Mouse (Mus musculus): ENCODE measurements around the gene Iqcf3.
"Not testable (repeated sequence)": the region's sequence is repeated elsewhere in the genome, so short reads cannot be mapped to it uniquely, and the experiment has no call there.

Iqcf3 gene

GRCm38 (mm10) chr9:106561531-106561930 lies at the start of gene Iqcf3:
Gene Iqcf3 (minus strand): TSS chr9:106561631.
- DNase-seq (ENCODE audit: low spot score): no peak

- DNase-seq (ENCODE audit: low spot score): no peak
These were observed 49.3 kb upstream of the Iqcf3 start for GRCm38 (mm10) chr9:106610727-106611126.

DNA sequence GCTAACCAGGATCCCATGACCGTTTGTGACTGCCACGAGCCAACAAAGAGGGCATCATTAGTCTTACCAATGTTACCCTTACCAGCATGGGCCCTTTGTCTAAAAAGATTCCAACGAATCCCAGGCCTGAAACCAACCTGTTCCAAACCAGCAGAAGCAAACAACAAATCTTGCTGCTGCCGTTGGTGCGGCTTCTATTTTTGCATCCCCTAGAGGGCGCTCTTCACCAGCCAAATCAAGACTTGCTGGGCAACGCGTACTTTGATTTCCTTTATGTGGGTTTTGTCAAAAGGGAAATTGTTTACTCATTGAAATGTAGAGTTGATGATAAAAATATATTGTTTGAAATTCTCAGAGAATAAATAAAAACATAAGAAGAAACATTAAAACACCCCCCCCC lies 39.1 kb upstream of the Iqcf3 start:
- DNase-seq (ENCODE audit: low spot score): peak; percentile 74

DNA sequence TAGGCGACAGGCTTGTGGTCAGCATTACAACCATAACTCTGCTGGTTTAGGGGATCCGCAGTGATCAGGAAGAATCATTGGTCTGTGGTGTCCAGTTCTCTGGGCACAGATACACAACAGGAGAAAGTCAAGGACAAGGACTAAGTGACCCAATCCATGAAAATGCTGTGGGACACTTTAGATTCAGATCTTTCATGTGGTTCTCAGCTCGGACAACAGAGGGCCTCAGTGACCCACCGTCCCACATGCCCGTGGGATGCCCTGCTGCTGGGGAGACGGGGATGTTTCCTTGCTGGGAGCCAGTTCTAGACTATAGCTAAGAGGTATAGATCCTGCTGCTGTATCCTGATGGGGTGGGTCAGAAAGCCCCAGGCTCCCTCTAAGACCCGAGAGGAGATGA lies 37.0 kb upstream of the Iqcf3 start:
- no peak for DNase-seq (ENCODE audit: low spot score)

DNA sequence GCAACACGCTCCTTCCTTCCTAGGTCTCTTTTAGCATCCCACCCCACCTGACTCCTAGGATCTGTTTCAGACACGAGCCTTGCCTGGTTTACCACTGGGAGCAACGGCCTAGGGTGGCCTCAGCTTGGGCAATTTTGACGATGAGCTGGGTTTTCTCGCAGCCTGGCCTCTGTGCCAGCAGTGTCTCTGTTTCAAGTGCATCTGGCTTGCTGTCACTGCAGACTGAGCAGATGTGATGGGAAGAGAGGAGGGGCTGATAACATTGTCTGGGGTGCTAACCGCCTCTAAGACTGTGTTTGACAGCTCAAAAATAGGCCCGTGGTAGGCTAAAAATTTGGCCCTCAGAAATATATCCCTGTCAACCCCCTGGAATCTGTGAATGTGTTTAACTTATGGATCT lies 34.4 kb upstream of the Iqcf3 start:
- DNase-seq (ENCODE audit: low spot score): peak; percentile 44

DNA sequence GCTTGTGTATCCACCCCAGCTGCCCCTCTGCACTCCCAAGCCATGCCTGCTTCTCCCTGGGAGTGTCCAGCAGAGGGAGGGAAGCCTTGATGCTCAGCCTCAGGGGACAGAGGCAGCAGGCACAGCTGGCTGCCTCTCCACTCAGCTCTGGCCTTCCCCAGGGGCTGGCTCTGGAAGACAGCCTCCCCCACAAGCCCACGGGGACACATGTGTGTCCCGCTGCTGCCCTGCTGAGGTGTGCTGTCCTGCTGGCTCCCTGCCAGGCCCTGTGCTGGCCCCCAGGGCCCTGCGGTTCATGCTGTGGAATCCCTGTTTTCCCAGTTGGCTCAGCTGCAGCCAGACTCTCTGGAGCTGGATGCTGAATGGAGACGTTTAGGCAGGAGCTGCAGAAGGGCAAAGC lies 34.0 kb upstream of the Iqcf3 start:
- DNase-seq (ENCODE audit: low spot score): not testable (repeated sequence)

DNA sequence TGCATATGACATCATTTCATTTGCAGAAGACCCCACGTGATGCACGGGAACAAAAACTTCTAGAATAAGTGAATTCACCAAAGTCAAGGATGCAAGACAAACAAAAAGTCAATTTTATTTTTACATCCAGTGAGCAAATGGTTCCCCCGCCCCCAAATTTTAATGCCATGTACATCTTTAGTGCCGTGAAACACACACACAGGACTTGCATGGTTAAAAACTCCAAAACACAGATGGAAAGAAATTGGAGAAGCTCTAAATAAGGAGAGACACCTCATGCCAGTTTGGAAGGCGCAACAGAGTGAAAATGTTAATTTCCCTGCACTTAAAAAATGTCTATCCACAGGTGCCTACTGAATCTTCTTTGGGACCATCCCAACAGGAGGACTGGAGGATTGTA lies 30.7 kb upstream of the Iqcf3 start:
- DNase-seq (ENCODE audit: low spot score): no peak

GRCm38 (mm10) chr9:106582552-106582951 lies 21.1 kb upstream of the Iqcf3 start:
- no peak for DNase-seq (ENCODE audit: low spot score)

GRCm38 (mm10) chr9:106580016-106580415 lies 18.6 kb upstream of the Iqcf3 start:
- no peak for DNase-seq (ENCODE audit: low spot score)

DNA sequence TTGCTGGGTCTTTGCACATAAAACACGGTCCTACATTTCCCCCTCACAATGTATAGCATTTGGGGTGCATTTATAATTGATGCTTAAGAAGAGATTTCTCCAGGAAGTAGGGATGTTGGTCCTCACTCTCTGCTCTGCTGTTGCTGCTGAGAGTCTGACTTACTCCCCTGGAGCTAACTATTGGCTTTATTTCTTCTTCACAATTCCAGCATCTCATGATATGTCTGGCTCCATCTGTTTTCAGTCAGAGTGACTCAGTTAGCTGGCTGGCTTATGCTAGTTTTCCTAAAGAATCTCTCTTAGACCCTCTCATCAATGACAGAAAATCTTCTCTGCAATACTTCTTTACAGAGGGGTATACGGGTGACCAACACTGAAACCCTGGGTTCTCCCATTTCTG lies 14.7 kb upstream of the Iqcf3 start:
- no peak for DNase-seq (ENCODE audit: low spot score)

DNA sequence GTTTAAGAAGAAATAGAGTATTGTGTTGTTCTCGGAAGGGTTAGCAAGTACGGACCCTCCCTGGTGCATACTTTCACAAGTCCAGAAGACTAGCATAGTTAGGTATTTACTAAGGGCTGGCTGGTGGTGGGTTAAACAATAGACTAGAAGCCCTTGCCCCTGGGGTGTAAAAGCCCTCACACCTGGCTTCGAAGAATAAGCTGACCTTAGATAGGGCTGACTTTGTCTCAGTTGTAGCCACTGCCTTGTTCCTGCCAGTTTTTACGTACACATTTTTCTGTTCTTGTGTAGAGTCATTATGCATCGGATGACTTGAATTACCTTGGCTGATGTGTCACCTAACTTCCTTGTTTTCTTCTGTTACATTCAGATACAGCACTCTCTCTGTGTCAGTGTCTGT lies 11.9 kb upstream of the Iqcf3 start:
- DNase-seq (ENCODE audit: low spot score): no peak

DNA sequence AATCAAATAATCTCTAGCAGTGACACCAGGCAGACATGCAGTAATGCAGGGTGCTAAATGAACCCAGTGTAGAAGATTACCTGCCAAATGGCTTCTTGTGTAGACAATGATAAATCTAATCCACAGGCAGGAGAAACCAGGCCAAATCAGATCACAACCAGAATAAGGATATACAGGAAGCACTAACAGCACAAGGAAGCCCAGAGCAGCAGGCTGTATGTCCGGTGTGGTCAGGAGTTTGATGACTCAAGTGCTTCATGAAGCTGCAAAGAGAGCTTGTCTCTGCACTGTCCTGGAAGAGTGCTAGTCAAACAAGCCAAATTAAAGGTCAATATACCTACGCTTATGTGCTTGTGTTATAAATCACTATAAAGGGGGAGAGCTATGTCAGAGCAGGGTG lies 10.8 kb upstream of the Iqcf3 start:
- no peak for DNase-seq (ENCODE audit: low spot score)

DNA sequence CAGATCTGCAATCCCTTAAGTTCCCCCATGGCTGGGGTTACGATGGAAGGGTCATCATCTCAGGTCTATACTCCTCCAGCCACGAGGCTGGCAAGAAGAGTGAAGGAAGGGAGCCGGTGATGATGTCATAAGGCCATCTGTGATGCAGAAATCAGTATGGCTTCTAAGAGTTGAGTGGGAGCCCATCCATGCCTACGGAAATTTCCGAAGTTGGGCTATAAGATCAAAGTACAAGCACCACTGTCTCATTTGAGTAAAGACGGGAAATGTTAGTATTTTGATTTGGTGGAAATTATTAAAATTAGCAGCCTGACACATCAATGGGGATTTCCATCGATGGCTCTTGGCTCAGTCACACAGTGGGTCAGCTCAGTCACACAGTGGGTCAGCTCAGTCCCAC lies 9.5 kb upstream of the Iqcf3 start, which contains the start of gene Iqcf4:
Iqcf4 (minus strand) TSS at position 101 of the 400 bp plus-strand sequence.
- DNase-seq (ENCODE audit: low spot score): no peak

- DNase-seq (ENCODE audit: low spot score): peak; percentile 84
These were observed 5.0 kb upstream of the Iqcf3 start for GRCm38 (mm10) chr9:106566437-106566836.

DNA sequence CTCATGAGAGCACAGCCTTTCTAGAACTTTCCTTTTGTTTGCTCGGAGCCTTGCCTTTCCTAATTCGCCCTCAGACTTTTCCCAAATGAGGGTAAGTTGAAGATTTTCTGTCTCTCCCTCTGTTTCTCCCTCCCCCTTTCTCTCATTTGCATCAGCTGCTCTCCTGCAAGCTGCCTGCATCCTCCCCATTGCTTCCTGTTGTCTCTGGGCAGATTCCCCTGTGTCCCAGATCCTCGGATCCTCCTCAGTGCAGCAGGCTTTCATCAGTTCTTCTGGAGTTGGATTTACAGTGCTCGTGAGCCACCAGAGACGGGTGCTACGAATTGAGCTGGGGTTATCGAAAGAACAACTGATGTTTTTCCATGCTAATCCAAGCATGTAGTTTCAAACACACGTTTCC lies 2.6 kb upstream of the Iqcf3 start:
- peak; percentile 22 for DNase-seq (ENCODE audit: low spot score)

DNA sequence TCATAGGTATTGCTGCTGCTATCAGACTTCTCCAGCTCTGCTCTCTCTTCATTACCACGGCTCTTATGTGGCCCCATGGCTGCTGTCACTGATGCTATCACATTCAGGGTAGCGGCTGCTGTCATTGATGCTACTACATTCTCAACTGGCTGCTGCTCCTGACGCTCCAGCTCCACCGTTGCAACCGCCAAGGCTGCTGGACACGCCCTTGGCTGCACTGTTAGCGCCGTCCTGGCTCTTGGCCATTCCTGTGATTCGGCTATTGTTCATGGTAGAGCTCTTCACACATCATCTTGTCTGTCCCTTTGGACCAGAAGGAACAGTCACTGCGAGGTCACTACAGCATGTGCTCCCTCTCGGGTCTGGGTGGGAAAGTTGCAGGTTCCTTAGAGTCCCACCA lies 860 bp upstream of the Iqcf3 start:
- peak; percentile 59 for DNase-seq (ENCODE audit: low spot score)

GRCm38 (mm10) chr9:106534975-106535374 lies 26.5 kb downstream of the Iqcf3 start:
- no peak for DNase-seq (ENCODE audit: low spot score)

DNA sequence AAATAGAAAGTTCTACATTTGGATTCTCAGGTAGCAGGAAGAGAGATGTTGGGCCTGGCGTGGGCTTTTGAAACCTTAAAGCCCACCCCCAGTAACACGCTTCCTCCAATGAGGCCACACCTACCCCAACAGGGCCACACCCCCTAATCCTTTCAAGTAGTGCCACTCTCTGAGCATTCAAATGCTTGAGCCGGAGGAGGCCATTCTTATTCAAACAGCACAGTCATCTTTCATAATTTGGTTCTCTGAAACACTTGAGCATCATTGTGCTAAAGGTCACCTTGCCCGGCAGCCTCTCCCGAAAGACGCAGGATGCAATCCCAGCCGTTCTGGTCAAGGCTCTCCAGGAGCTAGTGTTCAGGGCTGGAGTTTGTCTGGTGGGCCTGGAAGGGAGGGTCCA lies 27.1 kb downstream of the Iqcf3 start:
- DNase-seq (ENCODE audit: low spot score): no peak

- DNase-seq (ENCODE audit: low spot score): peak; percentile 49
These were observed 29.6 kb downstream of the Iqcf3 start for GRCm38 (mm10) chr9:106531833-106532232.

DNA sequence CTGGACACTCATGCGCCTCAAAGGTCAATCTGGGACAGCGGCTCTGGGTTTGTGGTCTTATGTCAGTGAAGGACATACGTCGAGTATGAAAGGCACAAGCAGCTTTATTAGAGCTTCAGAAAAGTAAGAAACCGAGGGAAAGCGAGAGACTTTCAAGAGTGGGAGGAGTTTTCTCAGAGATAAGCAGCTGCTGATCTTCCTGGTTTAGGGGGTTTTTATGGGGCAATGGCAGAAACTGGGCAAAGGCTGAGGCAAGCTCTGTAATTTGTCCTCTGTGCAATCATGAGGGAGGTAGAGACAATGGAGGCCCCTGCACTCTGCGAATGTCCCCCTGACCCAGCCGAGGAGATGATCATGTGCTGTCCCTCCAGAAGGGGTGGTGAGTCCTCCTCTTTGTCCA lies 41.5 kb downstream of the Iqcf3 start:
- DNase-seq (ENCODE audit: low spot score): no peak

- DNase-seq (ENCODE audit: low spot score): no peak
These were observed 42.0 kb downstream of the Iqcf3 start for GRCm38 (mm10) chr9:106519433-106519832.

GRCm38 (mm10) chr9:106514273-106514672 lies 47.2 kb downstream of the Iqcf3 start, which contains the start of gene Iqcf5:
Gene Iqcf5 (plus strand): TSS chr9:106514573.
- DNase-seq (ENCODE audit: low spot score): no peak

GRCm38 (mm10) chr9:106513566-106513965 lies 47.9 kb downstream of the Iqcf3 start:
- DNase-seq (ENCODE audit: low spot score): no peak

DNA sequence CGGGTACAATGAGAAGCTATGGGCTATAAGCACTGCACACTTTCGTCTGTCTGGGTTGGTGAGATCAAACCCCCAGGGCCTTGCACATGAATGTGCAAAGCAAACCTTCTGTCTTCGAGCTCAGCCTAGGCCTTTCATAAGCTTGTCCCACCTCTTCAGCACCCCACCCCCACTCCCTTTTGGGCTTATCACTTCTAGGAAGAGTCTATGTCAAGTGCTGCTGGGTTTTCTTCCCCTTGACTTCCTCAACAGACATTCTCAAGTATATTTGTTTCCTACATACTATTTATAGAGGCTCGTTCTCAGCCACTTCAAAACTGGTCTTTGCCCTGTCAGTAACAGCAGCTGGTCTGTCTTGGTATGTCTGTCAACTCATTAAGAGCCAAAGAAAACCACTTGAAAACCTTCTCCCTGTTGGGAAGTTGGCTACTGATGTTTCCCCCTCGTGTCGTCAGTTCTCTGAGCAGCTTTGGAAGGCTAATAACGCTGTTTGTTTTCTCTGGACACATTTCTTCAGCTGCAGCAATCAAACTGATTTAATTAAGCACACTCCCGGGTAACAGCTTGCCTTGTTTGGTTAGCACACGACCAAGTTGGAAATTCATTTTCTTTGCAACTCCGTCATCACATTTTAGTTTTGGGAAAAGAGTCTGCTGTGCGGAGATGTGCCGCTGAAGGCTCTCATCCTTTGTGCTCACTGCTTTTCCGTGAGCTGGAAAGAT lies 48.5 kb downstream of the Iqcf3 start:
- DNase-seq (ENCODE audit: low spot score): peak; percentile 69
